Mouse (Mus musculus) neutrophil, adult 5-6 weeks (primary cell): Measurements from ENCODE around the gene Asphd2. TPM values are rescaled to one million over a fixed set of nuclear protein-coding genes. Genes with fewer than 3 reads are reported as not detected.
A peak's percentile ranks its signal among the peaks of the same experiment; 100 is the strongest.

Experiments
- ATAC-seq: fragments of 151-379, 151-347 bp; 2 replicates; pipeline ENCODE4 v1.8.0; 2017; ENCODE audit warnings: mild to moderate bottlenecking, moderate TSS enrichment; ENCODE audit not compliant: insufficient number of reproducible peaks, poor library complexity, low FRiP score, severe bottlenecking; ENCODE audit errors: extremely low read depth
- total RNA-seq: library from RNA; stranded (forward); fragments of 200-1000 nt; gene quantifications from 2 replicates; pipeline ENCODE4 v1.2.3, GENCODE M21; 2017

Gene Asphd2
- total RNA-seq, 1 experiment from 2014 or later = not detected

DNA sequence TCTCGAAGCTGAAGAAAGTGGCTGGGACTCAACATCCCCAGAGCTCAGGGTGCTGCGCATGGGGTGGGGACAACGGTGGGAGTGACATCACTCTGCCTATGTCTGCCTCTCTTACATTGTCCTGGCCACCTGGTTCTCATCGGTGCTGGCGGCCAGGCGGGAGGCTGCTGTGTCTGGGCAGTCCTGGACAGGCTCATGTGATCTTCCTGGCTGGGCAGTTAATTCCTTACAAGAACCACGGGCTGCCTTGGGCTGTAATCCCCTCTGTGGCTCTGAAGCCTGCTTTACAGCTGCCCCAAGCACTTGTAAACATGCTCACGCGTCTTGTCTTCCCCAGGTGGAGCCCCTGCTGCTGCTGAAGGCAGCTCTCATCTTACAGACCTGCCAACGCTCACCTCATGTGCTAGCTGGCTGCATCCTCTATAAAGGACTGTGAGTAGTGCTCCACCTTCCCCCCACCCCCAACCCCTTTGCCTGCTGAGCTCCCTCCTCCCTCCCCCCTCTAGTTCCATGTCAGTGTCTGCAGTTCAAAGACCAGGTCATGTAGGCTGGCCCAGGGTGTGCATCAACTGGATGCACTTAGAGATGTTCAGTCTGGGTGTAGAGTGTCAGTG is 30.4 kb downstream of the Asphd2 start:
- no peak for ATAC-seq

GRCm38 (mm10) chr5:112360077-112360476 is 34.6 kb downstream of the Asphd2 start:
- ATAC-seq = no peak

- no peak for ATAC-seq
These were observed 35.1 kb downstream of the Asphd2 start for GRCm38 (mm10) chr5:112359520-112359919.

- ATAC-seq = no peak
These were observed 38.3 kb downstream of the Asphd2 start for GRCm38 (mm10) chr5:112356322-112356721.

DNA sequence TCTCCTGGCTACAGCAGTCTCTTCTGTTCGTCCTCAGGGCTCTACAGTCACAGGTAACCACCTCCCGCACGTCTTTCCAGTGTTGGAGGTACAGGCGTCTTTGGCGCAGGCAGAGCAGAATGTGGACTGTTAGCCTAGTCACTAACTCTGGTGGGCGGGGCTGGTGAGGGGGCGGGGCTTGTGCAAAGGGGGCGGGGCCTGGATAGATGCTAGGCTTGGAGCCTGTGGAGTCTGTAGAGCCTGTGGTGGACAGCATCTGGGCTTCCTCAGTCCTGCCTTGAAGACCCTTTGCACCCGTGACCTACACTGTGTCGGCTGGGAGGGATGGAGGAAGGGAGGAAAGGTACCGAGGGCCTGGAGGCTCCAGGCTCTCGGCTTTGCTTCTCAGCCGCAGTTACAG is 38.8 kb downstream of the Asphd2 start, which contains the start of gene Gm6583:
Gene Gm6583, minus strand, starts transcription at position 124 of the 400 bp plus-strand sequence.
- no peak for ATAC-seq

- no peak for ATAC-seq
These were observed 39.2 kb downstream of the Asphd2 start for GRCm38 (mm10) chr5:112355493-112355892.

DNA sequence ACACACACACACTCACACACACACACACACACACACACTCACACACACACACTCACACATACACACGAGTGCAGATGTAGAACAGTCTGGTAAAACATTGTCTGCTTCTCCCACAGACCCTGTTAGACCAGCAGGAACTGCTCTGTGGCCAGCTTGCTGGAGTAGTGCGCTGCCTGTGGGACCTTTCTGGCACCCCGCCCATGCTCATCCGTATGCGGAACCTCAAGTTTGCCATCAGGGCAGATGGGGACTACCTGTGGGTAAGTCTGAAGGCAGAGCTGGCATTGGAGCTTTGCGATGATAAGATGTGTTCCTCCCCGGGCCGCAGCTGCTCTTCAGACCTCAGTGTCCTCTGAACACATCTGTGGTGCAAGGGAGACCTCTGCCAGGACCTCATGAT is 45.5 kb downstream of the Asphd2 start:
- no peak for ATAC-seq

- no peak for ATAC-seq
These were observed 48.3 kb downstream of the Asphd2 start for GRCm38 (mm10) chr5:112346211-112346965.

GRCm38 (mm10) chr5:112344092-112344960 is 50.3 kb downstream of the Asphd2 start:
- no peak for ATAC-seq

DNA sequence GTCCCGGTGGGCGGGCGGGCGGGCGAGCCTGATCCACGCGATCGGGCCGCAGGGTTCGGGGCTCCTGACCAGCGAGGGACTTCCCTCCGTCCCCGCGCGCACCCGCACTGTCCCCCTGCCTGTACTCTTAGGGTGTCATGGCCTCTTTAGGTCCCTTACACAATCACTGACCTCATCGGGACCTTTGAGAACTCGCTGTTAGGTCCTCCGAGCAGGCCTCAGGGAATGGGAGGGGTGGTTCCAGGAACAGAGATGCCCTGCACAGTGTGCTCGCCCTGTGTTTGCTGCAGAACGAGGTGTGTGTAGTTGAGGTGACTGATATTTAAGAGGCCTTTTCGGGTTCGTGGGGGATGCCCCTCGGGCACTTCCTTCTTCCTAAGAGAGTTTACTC is 51.5 kb downstream of the Asphd2 start:
- peak; percentile 40 for ATAC-seq

DNA sequence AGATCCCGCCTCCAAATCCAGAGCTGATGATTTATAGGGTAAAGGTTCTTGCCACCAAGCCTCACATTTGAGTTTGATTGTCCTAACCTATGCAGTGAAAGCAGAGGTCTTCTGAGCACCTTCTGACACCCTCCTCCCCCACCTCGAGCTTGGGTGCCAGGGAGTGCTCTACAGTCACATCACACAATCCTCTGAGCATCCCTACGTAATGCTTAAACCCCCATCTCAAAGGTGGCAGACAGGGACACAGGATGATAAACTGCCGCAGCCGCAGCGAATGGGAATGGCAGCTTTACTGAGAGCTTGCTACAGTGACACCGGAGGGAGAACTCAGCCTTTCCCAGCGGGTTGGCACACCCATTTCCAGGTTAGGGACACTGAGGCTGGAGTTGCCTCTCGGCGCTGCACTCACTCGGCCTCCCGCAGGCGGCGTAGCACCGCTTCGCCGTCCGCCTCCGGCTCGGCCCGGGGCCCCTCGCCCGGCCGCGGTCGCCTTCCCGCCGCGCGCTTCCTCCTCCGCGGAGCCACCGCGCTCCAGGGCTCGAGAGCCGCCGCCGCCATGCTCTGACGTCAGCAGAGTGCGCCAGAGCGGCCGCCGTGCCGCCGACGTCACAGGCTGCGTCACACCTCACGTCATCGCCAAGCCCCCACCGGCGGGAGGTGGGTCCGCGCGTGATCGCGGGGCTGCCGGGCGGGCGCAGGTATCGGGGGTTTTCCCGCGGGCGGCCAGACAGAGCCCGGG is 52.0 kb downstream of the Asphd2 start, which contains the start of the genes Srrd and Hps4:
Gene Srrd, minus strand, starts transcription at position 578 of the 742 bp plus-strand sequence.
Gene Hps4, plus strand, starts transcription at position 621 of the 742 bp plus-strand sequence.
- ATAC-seq = peak; percentile 58

DNA sequence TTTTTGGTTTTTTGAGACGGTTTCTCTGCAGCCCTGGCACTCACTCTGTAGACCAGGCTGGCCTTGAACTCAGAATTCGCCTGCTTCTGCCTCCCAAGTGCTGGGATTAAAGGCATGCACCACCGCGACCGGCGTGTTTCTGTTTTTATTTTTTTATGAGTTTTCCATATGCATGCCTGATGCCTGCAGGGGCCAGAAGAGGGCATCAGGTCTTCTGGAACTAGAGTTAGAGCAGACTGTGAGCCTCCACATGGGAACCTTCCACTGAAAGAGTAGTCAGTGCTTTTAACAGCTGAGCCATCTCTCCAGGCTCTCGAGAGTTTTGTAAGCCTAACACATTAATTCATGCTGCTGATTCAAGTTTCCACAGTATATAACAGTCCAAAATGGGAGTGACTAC is 55.5 kb downstream of the Asphd2 start:
- ATAC-seq = no peak

- no peak for ATAC-seq
These were observed 57.7 kb downstream of the Asphd2 start for GRCm38 (mm10) chr5:112337004-112337403.

- peak; percentile 51 for ATAC-seq
These were observed 59.2 kb downstream of the Asphd2 start for GRCm38 (mm10) chr5:112335473-112335872.

Other genes with a start within 250 kb of the Asphd2 start
- 1.2 and 2.9 TPM in 2 replicates for gene Cryba4, start 142.3 kb downstream of the Asphd2 start, total RNA-seq
- not detected in 2 replicates for gene Crybb1, start 139.1 kb downstream of the Asphd2 start, total RNA-seq
- 46.1 and 53.4 TPM in 2 replicates for gene Tpst2, start 118.2 kb downstream of the Asphd2 start, total RNA-seq
- gene Tfip11, start 68.5 kb downstream of the Asphd2 start, total RNA-seq = 25.7 and 34.3 TPM in 2 replicates
- gene Srrd, start 51.8 kb downstream of the Asphd2 start, total RNA-seq = 11.1 and 18.3 TPM in 2 replicates
- gene Hps4, start 51.8 kb downstream of the Asphd2 start, total RNA-seq = 18.3 and 18.4 TPM in 2 replicates
- 0.12 TPM in 1 of 2 replicates, not detected in the other for gene Gm6583, start 38.8 kb downstream of the Asphd2 start, total RNA-seq
- gene Gm6588, start 54.6 kb upstream of the Asphd2 start, total RNA-seq = not detected in 2 replicates
- not detected in 2 replicates for gene Sez6l, start 182.3 kb upstream of the Asphd2 start, total RNA-seq